Mouse (Mus musculus) thymus, postnatal 0 days (tissue): ENCODE measurements around the gene Zfp148. TPM values are rescaled to one million over a fixed set of nuclear protein-coding genes. Genes with fewer than 3 reads are reported as not detected.
A peak's percentile ranks its signal among the peaks of the same experiment; 100 is the strongest.
"Not testable (repeated sequence)": the region's sequence is repeated elsewhere in the genome, so short reads cannot be mapped to it uniquely, and the experiment has no call there.

Experiments used
- DNase-seq: peaks from one replicate; pipeline ENCODE4 v3.0.0-alpha.2; 2015; ENCODE audit warnings: low spot score
- polyA plus RNA-seq: library from polyadenylated mRNA; unstranded; fragments of >200 nt; fragmentation: Nextera tagmentation; extraction: Ambion mirVana; gene quantifications from 2 replicates; pipeline ENCODE4 v1.2.1, GENCODE M21; 2015

Zfp148 gene
- polyA plus RNA-seq, 1 experiment from 2014 or later, result 55.0 TPM

DNA sequence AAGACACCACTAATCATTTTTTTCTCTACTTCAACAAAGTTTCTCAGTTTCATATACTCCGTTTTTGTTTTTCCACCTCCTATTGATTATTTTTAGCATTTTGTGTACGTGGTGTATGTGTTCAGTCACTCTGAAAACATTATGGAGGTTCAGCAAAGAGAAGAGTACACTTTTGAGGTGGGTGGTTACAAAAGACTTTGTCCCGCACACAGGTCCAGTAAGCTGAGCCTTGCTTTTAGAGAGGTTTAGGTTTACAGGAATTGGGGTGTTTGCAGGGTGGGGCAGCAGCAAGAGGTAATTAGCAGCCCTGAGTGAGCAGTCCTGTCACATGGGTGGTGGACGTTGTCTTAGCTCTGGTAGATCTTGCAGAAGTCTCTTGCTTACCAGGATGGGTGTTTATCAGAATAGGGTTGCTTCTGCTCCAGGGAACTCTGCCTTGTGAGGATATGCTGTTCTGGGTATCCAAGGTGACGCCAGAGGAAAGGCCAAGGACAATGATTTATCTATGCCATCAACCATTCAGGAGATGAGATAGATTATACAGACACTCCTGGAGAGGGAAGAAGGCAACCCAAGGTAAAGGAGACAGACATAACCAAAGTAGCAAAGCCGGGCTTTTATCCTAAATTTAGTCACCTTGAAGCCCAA lies 74.8 kb downstream of the Zfp148 start:
- DNase-seq, result no peak

DNA sequence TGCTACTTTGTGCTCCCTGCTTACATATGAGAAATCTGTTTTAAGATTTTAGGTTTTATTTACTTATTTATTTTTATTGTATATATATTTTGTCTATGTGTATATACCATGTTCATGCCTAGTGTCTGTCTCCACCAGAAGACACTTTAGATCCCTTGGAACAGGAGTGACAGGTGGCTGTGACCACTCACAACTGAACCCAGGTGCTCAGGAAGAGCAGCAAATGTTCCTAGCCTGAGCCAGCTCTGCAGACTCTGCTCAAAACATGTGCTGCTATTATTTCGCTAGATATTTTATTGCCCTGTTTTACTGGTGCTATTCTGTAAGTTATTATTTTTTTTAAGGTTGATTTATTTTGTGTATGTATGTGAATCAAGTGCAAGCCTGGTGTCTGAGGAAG lies 78.5 kb downstream of the Zfp148 start:
- no peak for DNase-seq

DNA sequence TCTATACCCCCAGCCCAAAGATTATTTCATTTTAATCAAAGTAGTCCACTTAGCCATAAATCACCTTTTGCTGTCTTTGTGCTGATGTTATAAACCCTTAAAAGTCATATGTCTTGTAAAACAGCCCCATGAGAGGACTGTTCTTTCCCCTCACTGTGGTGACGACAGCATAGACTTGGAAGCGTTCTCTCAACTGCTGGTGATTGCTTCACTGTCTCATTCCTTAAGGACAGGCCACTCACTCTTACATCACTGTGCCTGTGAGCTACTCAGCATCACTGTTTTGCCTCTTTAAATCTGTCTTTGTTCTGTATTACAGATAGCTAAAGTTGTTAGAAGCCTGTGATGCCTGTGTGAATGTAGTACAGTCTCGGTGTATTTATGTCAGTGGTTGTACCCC lies 80.8 kb downstream of the Zfp148 start:
- DNase-seq, result no peak

DNA sequence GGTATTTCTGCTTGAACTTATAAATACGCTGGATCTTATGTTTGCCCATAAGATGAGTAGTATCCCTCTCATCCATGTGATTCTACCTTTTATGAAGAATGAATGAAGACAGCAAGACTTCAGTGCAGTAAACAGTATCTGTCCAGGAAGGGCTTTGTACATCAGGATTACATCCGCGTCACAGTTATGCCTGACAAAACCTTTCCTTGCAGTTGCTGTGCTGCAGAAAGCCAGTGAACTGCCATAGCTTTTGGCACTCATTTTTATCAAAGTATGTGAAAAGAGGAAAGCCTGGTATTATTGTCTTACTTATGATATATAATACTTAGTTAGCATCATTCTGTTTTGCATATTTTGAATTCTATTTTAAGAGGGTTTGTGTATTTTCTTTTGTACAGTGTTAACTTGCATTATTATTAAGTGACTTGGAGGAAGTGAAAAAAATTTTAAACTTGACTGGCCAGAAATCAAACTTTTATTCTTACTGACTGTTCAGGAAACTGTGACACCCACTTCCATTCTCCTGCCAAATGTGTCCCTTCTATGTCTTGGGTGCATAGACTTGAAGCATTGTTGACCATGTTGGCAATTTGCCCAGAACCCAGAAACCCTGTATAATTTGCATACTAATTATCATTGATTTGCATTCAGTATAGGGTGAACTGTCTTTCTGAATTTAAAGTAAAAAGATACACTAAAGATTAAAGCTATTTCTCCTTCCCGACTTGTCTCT lies 84.0 kb downstream of the Zfp148 start:
- DNase-seq, result no peak

DNA sequence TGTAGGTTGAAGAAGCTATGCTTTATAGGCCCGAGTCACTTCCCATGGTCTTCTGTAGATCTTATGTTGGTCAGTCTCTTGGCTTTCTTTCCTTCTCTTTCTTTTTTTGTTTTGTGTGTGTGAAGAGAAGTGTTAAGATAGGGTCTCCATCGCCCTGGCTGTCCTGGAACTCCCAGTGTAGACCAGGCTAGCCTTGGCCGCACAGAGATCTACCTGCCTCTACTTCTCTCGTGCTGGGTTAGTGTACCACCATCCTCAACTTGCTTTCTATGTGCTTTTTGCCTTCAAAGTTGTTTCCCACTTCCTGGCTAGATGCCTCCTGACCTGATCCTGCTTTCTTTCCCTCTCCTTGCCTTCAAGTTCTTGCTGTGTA lies 84.6 kb downstream of the Zfp148 start:
- no peak for DNase-seq

DNA sequence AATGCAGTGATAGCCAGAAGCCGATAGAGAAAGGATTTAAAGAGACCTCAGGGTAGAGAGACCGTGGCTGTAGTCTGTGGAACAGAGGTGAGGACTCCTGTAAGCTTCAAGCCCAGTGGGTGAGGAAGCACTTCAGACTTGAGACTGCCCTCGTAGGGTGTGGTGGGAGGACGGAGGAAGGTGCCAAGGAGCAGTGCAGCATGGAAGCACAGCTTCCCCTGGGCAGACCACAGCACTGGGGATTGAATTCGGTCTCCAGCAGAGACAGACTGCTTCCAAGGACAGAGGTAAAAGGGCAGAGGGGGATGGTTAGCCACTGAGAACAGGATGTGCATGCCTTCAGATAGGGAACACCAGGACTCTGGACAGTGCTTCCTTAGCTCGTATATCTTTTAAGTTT lies 86.8 kb downstream of the Zfp148 start:
- no peak for DNase-seq

DNA sequence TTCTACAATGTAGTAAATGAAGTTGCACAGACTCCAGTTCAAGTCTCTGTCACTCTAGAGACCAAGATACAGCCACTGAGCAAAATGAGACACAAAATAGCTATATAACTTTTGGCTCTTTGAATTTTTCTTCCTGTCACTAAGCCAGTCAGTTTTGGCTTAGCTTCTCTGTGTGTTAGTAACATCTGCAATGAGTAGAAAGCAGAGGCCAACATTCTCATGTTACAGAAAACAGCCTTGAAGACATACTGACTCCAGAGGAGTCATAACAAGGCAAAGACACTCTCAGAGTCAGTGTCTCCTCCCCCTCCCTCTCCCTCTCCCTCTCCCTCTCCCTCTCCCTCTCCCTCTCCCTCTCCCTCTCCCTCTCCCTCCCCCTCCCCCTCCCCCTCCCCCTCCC lies 89.3 kb downstream of the Zfp148 start:
- no peak for DNase-seq

DNA sequence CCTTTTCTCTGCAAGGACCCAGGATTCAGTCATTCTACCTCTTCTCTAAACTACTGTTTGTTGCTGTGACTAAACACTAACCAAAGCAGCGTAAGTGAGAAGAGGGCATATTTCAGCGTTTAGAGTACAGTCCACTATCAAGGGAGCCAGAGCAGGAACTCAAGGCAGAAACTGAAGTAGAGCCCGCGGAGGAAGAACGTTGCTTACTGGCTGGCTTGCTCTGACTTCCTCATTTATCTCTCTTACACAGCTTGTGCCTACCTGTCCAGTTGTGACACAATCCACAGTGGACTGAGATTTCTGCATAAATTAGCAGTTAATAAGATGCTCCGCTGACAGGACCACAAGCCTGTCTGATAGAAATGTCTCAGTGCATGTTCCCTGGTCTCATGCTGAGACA lies 93.7 kb downstream of the Zfp148 start:
- no peak for DNase-seq

DNA sequence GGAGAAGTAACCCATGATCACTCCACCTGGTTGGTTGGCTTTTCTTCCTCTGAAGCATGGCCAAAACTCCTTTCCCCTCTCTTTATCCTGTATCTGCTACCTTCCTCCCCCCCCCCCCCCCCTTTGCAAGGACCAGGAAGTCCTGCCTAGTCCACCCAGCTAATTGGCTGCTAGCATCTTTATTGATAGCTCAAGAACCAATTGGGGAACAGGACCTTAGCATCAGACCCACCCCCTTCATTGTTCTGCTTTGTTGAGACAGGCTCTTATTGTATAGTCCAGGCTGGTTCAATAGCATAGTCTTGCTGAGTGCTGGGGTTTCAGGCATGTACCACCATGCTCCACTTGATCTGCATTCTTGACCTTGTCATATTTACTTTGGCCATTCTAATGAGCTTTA lies 99.3 kb downstream of the Zfp148 start:
- DNase-seq, result no peak

DNA sequence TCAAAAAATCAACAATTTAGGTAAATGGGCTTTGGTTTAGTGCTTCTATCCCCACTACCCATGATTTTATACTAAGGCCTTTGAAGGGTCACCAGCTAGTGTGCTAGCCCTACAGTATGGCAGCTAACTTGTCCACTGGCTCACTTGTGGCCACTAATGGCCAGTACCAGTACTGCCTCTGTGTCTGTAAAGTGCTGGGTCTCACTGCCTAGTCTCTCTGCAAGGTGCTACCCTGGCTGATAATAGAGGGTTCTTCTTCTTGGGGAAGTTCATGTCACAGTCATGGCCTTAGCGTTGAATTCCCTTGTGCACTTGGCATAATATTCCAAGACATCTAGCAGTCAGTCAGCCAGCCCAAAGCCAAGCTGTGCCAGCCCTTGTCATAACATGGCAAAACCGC lies 100.5 kb downstream of the Zfp148 start:
- DNase-seq, result peak; percentile 26

DNA sequence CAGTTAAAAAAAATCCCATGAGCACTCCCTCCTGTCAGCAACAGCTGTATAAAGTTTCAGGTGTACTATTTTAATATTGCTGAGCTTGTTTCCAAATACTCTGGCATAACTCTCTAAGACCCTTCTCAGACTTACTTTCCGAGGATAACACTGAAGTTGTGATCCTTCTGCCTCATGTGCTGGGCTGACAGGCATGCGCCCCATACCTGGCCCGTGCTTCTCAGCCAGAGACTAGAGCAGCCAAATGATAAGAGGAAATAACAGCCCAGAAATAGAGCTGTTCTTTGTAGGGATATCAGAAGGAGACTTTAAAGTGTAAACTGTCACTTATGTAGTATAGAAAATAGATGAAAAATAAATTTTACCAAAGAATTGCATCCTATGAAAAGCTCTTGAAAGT lies 101.7 kb downstream of the Zfp148 start:
- no peak for DNase-seq

DNA sequence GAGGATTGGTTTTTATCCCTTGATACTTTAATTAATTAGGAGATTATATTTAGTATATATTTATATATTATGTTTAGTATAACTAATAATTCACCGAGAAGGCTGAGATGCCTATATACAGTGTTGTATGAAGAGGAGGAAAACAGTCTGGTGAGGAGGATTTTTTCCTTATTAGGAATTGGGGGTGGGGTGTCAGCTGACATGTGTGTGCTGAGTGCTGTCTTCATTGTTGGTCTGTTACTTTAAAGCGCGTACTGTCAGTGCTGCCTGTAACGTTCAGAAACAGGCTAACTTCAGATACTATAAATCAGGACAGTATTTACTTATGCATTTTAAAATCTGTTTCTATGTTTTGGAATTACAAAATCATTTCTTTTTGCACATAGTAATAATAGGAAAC lies 107.1 kb downstream of the Zfp148 start:
- no peak for DNase-seq

DNA sequence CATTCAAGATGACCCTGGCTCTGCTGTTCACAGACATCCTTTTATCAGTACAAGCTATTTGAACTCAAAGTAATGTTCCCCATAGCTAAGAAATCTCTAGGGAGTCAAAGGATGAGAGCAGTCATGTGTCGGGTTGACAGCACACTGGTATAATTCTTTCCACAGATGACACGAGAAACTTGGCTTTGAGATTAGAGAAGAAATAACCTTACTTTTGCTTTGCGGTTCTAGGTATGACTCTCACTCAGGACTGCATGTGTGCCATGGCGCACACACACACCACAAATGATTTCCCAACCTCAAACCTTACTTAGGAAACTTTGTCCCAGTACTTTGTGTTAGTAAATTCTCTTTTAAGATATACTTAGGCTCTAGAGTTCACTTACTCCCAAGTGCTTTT lies 113.7 kb downstream of the Zfp148 start:
- no peak for DNase-seq

DNA sequence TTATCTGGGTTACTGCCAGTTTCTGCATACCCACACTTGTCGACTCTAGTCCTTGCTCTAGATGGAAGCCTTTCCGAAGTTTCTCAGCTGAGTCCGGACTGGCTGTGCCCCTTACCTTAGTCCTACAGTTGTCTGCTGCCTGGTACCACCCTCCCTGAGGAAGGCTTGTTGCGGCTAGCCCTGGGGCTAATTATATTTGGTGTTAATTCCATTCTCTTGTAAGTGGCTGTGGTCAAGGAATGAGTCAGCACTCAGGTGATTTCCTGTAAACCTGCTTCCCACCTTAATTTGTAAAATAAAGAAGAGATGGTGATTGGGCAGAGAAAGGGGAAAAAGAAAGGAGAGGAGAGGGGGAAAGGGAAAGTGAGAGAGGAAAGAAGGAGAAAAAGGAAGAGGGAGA lies 127.4 kb downstream of the Zfp148 start:
- DNase-seq, result no peak

DNA sequence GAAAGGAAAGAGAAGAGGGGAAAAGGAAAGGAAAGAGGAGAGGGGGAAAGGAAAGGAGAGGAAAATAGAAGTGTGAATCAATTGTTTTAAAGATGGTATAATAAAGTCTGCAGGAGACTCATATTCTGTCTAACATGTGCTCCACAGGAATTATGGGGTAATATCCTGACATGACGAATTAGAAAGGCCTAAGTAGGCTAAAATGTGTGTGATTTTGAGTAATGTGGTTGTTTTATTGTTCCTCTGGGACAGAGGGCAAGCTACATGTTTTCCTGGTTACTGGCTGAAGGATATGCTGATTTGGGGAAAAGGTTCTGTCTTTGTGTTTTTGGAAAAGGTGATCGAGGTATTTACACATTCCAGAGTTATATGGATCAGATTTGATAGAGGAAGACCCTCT lies 128.6 kb downstream of the Zfp148 start:
- DNase-seq, result not testable (repeated sequence)

DNA sequence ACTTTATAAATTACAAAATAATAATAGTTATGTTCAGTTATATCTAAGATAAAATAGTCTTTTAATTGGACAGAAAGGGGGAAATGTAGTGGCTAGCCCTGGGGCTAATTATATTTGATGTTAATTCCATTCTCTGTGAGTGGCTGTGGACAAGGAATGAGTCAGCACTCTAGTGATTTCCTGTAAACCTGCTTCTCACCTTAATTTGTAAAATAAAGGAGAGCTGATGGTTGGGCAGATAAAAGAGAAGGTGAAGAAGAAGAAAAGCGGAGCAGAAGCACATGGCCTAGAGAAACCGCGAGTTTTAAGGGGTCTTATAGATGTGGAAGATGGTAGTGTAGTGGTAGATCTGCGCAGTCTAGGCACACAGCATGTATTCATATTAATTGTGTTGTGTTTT lies 130.2 kb downstream of the Zfp148 start:
- not testable (repeated sequence) for DNase-seq

DNA sequence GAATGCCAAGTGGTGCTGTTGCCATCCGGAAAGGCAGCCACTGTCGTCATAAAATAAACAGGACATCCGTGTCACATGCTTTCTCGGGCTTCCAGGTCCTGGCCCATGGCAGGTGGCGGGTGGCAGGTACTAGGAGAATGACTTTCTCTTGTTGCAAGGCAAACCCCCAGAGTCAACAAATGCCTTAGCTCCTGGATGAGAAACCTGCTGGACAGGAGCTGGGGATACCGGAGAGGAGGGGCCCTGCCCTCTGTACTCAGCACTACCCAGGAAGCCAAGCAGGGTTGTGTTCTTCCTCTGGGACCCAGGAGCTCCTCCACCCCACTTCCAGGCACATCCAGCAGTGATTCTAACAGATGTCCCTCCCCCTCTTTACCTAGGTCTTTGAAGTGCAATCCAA lies 131.9 kb downstream of the Zfp148 start:
- no peak for DNase-seq

DNA sequence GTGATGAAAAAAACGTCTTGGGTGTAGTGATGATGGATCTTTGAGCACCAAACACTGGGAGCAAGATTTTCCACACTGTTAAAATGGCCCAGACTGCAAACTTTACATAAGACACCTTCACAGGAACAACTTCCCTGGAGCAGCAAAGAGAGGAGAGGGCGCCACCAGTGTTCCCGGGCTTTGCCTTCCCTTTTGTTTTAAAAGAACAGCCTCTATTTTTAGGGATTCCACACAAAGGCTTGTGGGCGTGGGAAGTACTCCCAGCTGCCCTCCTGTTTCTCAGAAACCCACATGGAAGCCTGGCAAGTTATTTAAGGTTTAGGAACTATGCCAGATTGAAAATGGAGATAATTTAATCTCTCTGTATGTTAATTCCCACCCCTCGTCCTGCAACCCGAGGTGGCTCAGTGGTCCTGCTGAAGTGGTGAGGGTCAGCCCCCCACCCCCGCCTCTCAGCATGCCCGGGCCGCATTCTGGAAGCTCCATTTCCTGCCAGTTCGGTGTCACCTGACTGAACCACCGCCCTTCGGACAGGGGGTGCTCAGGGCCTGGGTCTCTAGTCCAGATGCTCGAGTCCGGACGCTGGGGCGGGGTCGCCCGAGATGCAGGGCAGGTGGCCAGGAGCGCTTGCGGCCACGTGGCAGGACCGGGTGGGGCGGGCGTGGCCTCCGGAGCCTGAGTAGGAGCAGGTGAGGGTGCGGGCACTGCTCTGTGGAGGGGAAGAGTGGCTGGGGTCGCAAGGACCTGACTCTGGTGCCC lies 136.3 kb downstream of the Zfp148 start, which contains the start of gene Slc12a8:
Gene Slc12a8, plus strand, starts transcription at position 522 of the 759 bp plus-strand sequence.
- no peak for DNase-seq

DNA sequence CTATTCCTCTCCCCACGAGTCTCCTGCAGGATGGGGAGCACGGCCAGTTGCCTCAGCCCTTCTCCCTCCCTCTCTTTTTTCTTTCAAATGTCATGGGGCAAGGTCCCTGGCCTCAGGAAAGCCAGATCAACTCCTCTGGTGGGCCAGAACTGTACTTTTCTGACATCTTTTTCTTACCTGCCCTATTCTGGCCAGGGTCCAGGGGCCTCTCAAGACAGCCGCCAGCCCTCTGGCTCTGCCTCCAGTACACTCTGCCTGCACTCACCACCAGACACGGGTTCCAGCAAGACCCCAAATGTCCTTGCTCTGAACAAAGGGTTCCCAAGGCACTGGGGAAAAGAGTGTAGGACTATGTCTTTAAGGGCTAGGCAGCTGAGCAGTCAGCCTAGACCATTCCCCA lies 137.0 kb downstream of the Zfp148 start:
- DNase-seq, result no peak

DNA sequence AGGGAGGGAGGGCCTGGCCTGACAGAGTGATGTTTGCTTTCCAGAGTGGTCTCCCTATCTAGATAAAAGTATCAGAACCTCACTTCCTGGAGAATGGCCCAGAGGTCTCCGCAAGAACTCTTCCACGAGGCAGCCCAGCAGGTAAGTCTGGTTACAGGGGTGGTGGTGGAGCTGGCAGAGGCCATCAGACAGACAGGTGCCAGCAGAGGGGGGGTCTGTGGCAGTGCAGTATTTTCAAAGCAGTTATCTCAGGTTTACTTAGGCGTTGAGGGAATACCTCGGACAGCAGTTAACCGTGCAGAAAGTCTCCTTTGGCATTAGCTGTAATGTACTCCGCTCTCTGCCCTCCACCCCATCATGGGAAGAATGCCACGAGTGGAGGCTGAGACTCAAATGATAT lies 137.6 kb downstream of the Zfp148 start:
- no peak for DNase-seq

DNA sequence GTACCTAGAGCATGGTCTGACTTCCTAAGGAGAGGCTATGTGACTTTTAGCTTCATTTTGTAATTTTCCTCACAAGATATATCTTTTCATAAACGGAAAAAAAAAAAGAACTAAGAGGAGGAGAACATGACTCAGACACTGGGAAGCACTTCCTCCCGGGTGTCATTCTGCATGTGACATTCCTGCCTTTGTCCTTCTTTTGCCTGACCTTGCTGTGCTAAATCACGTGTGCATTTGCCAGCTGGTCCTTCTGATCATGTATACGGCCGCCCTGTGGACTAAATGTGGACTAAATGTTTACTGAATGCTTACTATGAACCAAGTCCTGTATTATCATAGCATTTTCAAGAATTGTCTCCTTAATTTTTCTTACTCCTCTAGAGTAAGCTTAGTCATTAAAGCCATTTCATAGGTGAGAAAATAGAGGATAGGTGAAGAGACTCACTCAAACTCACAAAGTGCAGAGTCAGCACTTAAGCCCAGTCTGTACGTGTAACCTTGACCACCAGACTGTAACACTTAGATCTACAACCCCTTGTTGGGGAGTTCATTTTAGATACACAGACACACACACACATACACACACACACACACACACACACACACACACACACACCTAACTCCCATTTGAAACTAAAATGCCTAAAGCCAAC lies 139.4 kb downstream of the Zfp148 start:
- no peak for DNase-seq

DNA sequence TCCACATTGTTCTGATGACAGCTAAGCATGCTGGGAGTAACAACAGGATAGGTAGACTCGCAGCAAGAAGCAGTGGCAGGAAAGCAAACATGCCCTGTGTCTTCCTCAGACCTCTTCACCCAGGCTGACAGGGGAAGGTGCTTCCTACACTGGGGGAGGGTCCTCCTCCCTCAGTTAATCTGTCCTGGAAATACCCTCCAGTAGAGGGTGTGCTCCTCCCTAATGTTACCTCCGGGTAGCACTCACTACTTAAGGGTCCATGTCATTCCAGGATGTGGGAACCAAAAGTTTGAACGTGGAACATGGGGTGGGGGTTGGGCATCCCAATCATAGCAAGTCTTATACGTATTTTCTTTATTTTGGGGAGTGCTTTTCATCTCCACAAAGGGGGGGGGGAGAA lies 141.9 kb downstream of the Zfp148 start:
- DNase-seq, result no peak
